Mouse (Mus musculus) megakaryocyte progenitor cell, adult 5-6 weeks (primary cell): Measurements from ENCODE around the gene Glis3. TPM values are rescaled to one million over a fixed set of nuclear protein-coding genes. Genes with fewer than 3 reads are reported as not detected.

Source experiments
- ATAC-seq: replicated peaks from 2 replicates; pipeline ENCODE4 v1.8.0; 2016; ENCODE audit warnings: mild to moderate bottlenecking, moderate TSS enrichment, inconsistent platforms; ENCODE audit not compliant: poor library complexity
- total RNA-seq, 2 experiments: library from RNA; stranded (forward) in 1 of 2; stranded (reverse) in 1 of 2; fragments of 157-497, 149-512 nt in 1 of 2; fragments of 200-1000 nt in 1 of 2; gene quantifications; 2 replicates each; pipeline versions ENCODE4 v1.2.3 to v1.2.4; 2015 to 2017

Glis3 gene
- total RNA-seq, 2 experiments from 2014 or later, result 2.5 to 5.8 TPM

DNA sequence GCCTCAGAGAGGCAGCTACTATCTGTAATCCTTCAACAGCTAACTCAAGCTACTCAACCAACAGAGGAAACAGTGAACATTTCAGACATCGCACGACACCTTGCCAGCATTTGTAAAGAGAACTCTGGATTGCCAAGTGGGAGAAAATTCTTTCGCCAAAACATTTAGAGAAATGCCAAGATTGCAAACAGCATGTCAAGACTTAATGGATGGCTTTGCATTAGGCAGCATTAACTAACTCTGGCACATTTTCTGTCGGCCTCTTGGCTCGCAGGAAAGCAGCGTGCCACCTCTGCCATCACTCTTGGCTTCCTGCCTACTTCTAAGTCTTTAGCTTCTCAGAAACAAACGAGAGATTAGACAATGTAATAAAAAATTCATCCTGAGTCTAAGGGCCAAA, 336.2 kb downstream of the Glis3 start:
- ATAC-seq, result no peak

- ATAC-seq, result no peak
These were observed 342.3 kb downstream of the Glis3 start for GRCm38 (mm10) chr19:28337574-28337973.

GRCm38 (mm10) chr19:28336651-28337510, 343.0 kb downstream of the Glis3 start:
- no peak for ATAC-seq

DNA sequence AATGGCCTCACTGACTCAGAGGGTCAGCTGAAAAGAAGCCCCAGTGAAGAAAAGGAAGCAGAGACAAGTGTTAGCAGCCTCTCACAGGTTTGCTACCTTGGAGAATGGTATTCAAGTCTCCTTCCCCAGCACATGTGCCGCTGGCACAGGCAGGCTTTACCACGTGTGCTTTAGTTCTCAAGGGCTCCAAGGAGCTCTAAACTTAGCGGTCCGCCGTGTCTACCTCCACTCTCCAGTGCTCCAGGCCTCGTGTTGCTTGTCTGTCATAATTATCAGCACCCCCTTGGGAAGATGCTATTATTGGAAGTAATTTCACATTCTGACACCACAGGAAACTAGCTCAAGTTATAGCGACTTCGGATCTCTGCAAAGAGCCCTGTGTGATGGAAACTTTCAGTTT, 344.0 kb downstream of the Glis3 start:
- ATAC-seq, result no peak

DNA sequence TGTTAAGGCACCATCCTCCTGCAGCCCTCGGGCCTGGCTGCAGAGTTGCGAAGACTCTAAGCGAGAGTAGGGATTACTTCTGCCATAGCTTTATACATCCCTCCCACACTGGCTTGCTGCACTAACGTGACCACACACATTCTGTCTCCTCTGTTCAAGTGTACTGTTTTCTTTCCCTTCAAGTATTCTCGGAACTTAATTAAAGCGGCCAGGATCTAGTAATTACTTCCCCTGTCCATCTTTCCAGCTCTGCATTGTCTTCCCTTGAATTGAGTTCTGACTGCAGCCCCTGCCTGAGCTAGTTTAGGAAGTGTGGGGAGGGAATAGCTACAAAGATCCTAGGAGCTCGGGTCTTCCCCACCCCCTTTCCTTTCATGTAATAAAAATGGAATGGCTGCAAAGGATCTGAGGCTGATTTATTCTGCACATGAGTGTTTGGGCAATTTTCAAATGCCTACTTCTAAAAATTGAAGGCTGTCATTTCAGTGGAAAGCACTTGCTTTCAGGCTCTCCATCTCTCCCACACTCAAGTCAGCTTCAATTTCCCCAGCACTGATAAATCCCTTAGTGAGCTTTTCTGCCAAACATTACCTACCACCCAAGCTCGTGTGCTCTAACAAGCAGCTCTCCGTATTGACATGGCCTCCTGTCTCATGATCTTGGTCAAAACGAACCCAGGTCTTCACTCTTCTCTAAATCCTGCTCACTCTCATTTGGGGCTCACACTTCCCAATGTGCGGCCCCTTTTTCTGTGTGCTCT, 346.7 kb downstream of the Glis3 start:
- no peak for ATAC-seq

- no peak for ATAC-seq
These were observed 351.3 kb downstream of the Glis3 start for GRCm38 (mm10) chr19:28328444-28329110.

DNA sequence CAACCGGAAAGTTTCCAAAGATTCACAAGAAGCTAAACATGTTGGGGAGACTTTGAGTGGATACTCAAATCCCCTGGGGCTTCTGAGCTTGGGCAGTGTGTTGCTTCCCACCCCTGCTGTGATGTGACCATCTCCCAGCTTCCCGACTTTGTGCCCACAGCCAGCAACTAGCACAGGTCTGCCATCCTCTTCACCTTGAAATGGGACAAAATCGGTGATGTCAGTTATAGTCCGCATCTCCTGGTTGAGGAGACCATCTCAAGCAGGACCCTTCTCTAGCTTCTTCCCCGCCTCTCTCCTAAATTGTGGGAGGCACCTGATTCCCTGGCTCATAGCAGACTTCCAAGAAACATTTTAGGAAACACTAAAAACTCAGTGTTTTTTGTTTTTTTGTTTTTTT, 352.3 kb downstream of the Glis3 start:
- ATAC-seq, result no peak

- ATAC-seq, result no peak
These were observed 373.8 kb downstream of the Glis3 start for GRCm38 (mm10) chr19:28306036-28306435.

DNA sequence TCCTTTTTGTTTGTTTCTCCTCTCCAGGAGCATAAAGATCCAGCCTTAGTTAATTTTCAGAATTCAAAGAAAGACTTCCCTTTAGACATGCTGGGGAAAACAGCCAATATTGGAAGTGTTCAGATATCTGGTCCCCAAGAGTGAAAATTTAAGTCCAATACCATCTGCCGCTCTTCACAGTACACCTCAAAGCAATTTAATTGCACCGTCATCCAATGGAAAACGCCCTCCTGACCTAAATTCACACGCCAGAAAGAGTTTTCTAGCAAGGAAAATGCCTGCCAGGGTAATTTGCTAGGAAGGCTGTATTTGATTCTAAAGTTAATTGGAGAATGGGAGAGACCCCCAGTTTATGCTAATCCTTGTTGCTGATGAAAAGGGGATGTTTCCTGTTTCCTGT, 374.4 kb downstream of the Glis3 start:
- ATAC-seq, result no peak

DNA sequence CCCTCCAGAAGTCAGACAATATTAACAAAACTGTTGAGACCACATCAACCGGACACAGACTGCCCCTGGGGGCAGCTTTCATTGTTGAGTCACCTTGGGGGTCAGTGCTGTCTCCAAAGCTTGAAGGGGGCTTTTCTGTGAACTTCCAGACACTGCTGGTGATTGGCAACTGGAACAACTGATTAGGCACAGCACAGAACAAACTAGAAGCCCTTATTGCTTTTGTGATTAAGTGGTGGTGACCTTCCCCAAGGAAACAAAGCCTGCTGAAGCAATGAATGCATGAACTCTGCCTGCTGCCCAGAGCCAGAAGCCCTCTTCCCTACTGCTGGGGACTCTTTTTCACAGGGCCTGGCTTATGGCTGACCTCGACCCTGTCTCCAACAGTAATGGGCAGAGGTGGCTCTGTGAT, 377.0 kb downstream of the Glis3 start:
- no peak for ATAC-seq

GRCm38 (mm10) chr19:28300226-28300625, 379.7 kb downstream of the Glis3 start:
- no peak for ATAC-seq

- no peak for ATAC-seq
These were observed 380.6 kb downstream of the Glis3 start for GRCm38 (mm10) chr19:28299211-28299775.

- no peak for ATAC-seq
These were observed 381.2 kb downstream of the Glis3 start for GRCm38 (mm10) chr19:28298669-28299068.

DNA sequence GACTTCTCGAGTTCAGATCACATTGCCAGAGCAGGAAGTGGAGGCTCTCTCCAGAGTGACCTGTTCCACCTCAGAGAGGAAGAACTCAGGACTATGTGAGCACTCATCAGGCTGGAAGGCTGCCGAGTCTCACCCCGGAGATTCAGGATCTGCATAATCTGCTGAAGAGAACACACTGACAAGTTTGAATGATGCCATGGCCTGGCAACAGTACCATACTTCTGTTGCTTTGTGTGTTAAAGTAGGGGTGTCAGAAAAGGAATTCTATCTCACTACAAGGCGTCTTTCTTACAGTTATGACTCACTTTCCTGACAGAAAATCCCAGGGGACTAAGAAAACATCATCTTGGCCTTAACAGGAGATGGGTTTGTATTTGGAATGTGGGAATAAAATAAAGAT, 388.3 kb downstream of the Glis3 start:
- no peak for ATAC-seq

DNA sequence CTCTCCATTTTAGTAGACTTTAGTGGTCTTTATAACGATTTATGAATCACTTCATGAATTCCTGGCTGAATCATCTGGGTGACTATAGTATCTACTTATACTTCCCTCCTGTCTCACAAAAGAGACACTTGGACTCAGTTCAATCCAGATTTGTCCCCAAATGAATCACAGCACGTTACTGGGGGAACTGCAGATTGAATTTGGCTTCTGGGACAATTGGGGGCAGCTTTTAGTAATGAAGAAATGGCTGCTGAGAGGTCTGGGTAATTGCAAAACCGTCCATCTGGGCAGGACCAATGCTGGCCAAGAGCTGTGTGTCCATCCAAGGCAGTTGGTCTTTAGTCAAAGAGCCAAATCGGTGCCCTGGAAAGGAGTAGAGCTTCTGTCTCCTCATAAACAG, 390.4 kb downstream of the Glis3 start:
- no peak for ATAC-seq

DNA sequence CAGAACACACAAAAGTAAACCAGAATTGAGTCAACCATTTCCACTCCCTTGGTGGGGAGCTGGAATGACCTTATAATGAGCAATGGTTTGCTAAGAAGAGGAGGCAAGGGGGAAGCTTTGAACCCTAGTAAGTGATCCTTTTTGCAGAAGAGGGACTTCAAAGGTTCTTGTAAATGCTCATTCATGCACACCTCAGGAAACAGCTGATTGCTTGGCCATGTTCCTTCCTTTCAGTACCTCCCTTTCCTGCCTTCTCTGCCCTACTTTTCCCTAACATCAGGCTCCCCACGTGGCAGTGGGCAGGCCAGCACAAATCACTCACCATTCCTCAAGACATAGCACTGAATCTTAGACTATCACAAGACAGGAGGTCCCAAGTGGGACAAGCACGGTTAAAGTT, 392.4 kb downstream of the Glis3 start:
- ATAC-seq, result no peak

DNA sequence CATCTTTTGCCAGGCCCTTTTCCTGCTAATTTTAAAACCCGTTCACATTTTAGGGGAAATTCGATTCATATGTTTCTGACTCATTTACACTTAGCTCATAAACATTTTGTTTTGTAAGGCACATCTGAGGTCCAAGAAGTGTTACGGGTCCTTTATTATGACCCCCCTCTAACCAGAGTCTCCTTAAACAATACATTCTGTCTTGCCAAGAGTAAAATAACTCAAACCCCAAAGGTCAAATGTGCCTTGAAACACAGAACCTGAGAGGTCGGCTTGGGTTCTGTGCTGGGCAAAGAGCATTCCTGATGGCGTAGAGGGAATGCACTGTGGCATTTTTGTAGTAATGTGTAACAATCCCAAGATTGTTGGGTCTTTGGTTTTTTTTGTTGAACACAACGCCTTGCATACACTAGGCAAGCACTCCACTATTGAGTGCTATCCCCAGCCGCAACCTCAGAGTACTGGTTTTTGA, 395.7 kb downstream of the Glis3 start:
- ATAC-seq, result no peak

DNA sequence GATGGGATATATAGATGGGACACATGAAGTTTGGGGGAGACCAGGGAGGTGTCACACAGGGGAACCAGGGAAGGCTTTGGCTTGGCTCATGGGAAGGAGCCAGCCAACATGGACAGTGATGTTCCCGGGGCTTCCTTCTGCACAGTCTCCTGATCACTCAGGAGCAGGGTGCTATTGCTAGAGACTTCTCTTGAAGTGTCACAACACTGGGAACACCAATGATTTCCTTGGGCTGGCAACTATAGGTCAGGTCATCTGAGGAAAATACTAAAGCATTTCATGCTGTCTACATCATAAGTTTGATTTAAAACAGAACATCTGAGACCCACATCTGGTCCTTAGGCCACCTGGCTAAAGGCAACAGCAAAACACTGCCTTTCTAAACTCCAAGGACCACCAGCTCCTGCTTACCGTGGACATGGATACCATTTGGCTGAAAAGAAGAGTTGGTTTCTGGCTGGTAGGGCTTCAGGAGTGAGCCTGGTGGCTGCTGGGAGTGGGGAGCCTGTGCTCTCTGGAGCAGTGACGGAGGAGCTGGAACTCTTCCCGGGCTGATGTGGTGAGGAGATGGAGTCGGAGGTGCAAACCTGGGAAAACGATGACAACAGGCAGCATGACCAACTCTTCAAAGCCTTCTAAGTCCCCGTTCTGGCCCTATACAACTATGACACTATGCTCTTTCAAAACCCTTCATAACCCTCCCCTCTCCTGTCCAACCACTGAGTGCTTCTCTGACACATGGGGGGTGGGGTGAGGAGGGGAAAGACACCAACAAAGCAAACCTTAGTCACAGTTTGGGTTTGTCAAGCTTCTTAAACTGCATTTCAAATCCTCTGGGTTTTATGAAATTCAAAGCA, 396.4 kb downstream of the Glis3 start:
- ATAC-seq, result no peak

GRCm38 (mm10) chr19:28281405-28281804, 398.5 kb downstream of the Glis3 start:
- ATAC-seq, result no peak

DNA sequence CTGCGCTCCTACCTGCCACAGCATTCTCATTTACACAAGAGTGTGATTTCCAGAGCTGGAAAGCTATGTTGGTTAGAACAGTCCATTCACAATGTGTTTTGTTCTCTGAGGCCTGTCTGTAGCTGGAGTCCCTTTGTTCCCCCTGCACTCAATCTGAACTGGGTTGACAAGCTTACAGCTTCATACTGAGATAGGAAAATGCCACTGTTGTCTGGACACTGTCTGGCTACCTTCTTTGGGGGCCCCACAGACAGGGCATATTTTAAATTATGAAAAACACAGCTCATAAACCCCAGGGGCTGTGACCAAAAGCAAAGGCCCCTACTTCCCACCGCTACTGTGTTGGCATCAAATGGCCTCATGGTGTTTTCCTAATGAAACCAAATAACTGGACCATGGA, 402.8 kb downstream of the Glis3 start:
- no peak for ATAC-seq
